Mouse (Mus musculus) kidney, embryonic 14.5 days (tissue): ENCODE data around the gene Lexm. TPM values are rescaled to one million over a fixed set of nuclear protein-coding genes. Genes with fewer than 3 reads are reported as not detected.

ENCODE experiments used
- ATAC-seq: fragments of 200-750 bp; cut with Nextera tagmentation; 2 replicates; pipeline ENCODE4 v1.8.0; 2017; ENCODE audit warnings: moderate number of reproducible peaks, mild to moderate bottlenecking, moderate TSS enrichment, moderate library complexity; ENCODE audit not compliant: low FRiP score, low TSS enrichment
- H3K27ac ChIP-seq: fragments of 300-500 bp; sonication (generic); 2 replicates; pipeline ENCODE4 v1.5.1; 2014; ENCODE audit warnings: low read depth, mild to moderate bottlenecking, low read length, moderate library complexity, mixed read lengths
- H3K27me3 ChIP-seq: fragments of 300-500 bp; sonication (generic); 2 replicates; pipeline ENCODE4 v1.6.1; 2014; ENCODE audit warnings: mild to moderate bottlenecking, low read length; ENCODE audit not compliant: control insufficient read depth, insufficient read depth
- H3K36me3 ChIP-seq: fragments of 300-500 bp; sonication (generic); 2 replicates; pipeline ENCODE4 v1.6.1; 2014; ENCODE audit warnings: low read length, mixed read lengths; ENCODE audit not compliant: control insufficient read depth, insufficient read depth
- H3K4me1 ChIP-seq: fragments of 300-500 bp; sonication (generic); 2 replicates; pipeline ENCODE4 v1.6.1; 2014; ENCODE audit warnings: low read length, mixed read lengths; ENCODE audit not compliant: control insufficient read depth, insufficient read depth
- H3K4me2 ChIP-seq: fragments of 300-500 bp; sonication (generic); replicated peaks from 2 replicates; pipeline ENCODE4 v1.6.1; 2014; ENCODE audit warnings: low read depth, mild to moderate bottlenecking, low read length
- H3K4me3 ChIP-seq: fragments of 300-500 bp; sonication (generic); 2 replicates; pipeline ENCODE4 v1.5.1; 2014; ENCODE audit warnings: mild to moderate bottlenecking, low read length
- H3K9ac ChIP-seq: fragments of 300-500 bp; sonication (generic); 2 replicates; pipeline ENCODE4 v1.6.1; 2014; ENCODE audit warnings: low read depth, mild to moderate bottlenecking, low read length, moderate library complexity
- H3K9me3 ChIP-seq: fragments of 300-500 bp; sonication (generic); 2 replicates; pipeline ENCODE4 v1.6.1; 2016; ENCODE audit warnings: low read length; ENCODE audit not compliant: control insufficient read depth
- WGBS: fragments of 180-500 bp; shearing (Covaris S2); extraction: QIAGEN DNeasy Blood & Tissue Kit; methylation state at CpG from one replicate; pipeline ENCODE4 v1.1.7; 2014; 5-methylcytosine and 5-hydroxymethylcytosine counted together
- polyA plus RNA-seq: library from polyadenylated mRNA; unstranded; fragments of >200 nt; fragmentation: Nextera tagmentation; extraction: Ambion mirVana; gene quantifications from 2 replicates; pipeline ENCODE4 v1.2.1, GENCODE M21; 2014

Gene Lexm
- polyA plus RNA-seq, 1 experiment from 2014 or later = not detected

DNA sequence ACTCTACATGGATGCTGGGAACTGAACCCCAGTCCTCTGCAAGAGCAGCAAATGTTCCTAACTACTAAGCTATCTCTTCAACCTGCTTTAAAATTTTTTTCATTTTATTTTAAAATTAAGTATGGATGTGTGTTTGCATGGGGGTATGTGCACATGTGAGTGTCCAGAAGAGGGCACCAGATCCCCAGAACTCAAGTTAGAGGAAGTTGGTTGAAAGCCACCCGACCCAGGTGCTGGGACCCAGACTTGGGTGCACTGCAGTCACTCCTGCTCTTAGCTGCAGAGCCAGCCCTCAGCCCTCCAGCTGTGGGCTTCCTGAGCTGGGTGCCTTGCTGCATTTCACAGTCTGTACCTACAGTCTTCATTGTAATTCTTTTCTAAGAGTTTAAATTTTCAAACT lies 17.6 kb downstream of the Lexm start:
- Histone ChIP-seq H3K9ac (no peak overlapping the region), H3K27me3 (no peaks in the 10 kb centered on the region), H3K27ac (no peak overlapping the region), H3K9me3 (no peaks in the 10 kb centered on the region; the same call in 1 of the 2 replicates), H3K4me1 (no peaks in the 10 kb centered on the region), H3K4me2 (no peak overlapping the region), H3K4me3 (no peak overlapping the region), H3K36me3 (no peaks in the 10 kb centered on the region)
- no peak for ATAC-seq
- 60% methylated on average over 1 of the region's 1 CpGs for WGBS

DNA sequence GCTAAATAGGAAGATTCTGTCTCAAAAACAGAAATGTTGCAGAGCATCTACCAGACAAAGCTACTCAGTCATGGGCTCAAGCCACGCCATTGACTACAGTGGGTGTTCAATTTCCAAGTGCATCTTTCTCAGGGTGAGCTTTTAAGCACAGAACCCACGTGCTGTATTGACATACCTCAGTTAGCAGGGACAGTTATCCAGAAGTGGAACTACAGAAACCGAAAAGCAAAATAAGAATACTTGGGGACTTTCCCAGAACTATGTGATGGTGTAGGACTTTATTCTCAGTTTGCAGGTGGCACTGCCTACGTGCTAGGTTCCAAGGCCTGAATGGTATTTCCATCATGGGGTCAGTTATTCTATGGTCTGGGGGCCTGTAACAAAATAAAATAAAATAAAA lies 19.3 kb downstream of the Lexm start:
- H3K9ac ChIP-seq = no peak overlapping the region
- H3K4me1 ChIP-seq = no peaks in the 10 kb centered on the region
- no peak for ATAC-seq
- no peak overlapping the region for H3K4me2 ChIP-seq
- no peaks in the 10 kb centered on the region for H3K27me3 ChIP-seq
- no peak overlapping the region for H3K27ac ChIP-seq
- H3K9me3 ChIP-seq = no peaks in the 10 kb centered on the region; the same call in 1 of the 2 replicates
- H3K36me3 ChIP-seq = no peaks in the 10 kb centered on the region
- 89% methylated on average over 4 of the region's 4 CpGs for WGBS
- H3K4me3 ChIP-seq = no peak overlapping the region

DNA sequence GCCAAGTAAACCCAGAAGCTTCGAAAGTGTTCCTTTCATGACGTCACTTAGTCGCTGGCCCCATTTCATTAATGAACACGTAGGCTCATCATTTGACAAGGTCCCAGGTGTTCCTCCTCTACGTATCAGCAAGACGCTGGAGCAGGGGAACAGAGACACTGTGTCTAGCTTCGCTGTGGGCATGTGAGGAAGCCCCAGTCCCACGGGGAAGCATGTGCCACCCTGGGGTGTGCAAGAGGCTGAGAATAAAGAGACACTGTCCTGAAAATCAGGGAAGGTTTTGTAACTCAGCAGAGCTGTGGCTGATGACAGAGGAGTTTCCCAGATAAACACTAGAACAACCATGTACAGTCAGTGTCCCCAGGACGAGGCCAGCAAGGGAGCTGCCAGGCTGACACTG lies 20.0 kb downstream of the Lexm start:
- Histone ChIP-seq H3K4me1 (no peaks in the 10 kb centered on the region), H3K27me3 (no peaks in the 10 kb centered on the region), H3K4me3 (no peak overlapping the region), H3K9ac (no peak overlapping the region), H3K9me3 (no peaks in the 10 kb centered on the region; the same call in 1 of the 2 replicates), H3K36me3 (no peaks in the 10 kb centered on the region), H3K4me2 (no peak overlapping the region), H3K27ac (no peak overlapping the region)
- no peak for ATAC-seq
- WGBS = 83% methylated on average over 9 of the region's 9 CpGs

DNA sequence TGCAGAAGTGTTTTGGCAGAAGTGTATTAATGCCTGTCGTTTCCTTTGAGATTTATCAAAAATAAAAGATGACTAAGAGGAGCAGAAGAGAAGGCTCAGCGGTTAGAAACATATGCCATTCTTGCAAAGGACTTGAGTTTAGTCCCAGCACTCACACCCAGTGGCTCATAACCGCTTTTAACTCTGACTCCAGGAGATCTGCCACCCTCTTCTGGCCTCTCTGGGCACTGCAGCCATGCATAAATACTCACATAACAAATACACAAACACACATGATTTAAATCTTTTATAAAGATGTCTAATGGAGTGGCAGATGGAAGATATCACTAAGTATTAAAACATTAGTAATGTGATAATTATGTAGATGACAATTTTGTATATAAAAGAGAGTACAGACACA lies 20.8 kb downstream of the Lexm start:
- ATAC-seq = no peak
- Histone ChIP-seq H3K27me3 (no peaks in the 10 kb centered on the region), H3K4me3 (no peak overlapping the region), H3K9ac (no peak overlapping the region), H3K4me1 (no peaks in the 10 kb centered on the region), H3K27ac (no peak overlapping the region), H3K9me3 (no peaks in the 10 kb centered on the region; the same call in 1 of the 2 replicates), H3K4me2 (no peak overlapping the region), H3K36me3 (no peaks in the 10 kb centered on the region)
- 72% methylated on average over 3 of the region's 3 CpGs for WGBS

GRCm38 (mm10) chr4:106593636-106594035 lies 23.4 kb downstream of the Lexm start:
- ATAC-seq = no peak
- no peaks in the 10 kb centered on the region for H3K27me3 ChIP-seq
- WGBS = 62% methylated on average over 7 of the region's 7 CpGs
- H3K9me3 ChIP-seq = no peaks in the 10 kb centered on the region
- H3K4me2 ChIP-seq = no peak overlapping the region
- no peak overlapping the region for H3K4me3 ChIP-seq
- no peak overlapping the region for H3K9ac ChIP-seq
- peaks cover 14% of the 10 kb centered on the region; the same call in 1 of the 2 replicates for H3K36me3 ChIP-seq
- no peaks in the 10 kb centered on the region for H3K4me1 ChIP-seq
- H3K27ac ChIP-seq = no peak overlapping the region

DNA sequence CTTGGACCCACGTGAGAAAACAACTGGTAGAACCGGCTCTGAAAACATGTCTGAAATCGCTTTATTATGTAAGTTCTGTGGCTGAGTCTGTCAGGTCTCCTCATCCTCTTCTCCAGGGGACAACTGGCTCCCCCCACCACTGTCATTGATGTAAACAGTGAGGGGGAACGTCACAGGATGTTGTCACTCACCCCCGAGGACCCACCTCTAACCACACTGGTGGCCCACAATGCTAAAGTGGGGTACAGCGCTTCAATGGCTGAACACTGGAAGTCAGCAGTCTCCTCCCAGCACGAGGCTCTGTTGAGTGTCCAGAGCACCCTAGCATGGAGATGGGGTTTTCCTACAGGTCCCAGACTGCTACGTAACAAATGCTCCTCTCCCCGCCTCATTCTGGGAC lies 26.2 kb downstream of the Lexm start:
- Histone ChIP-seq H3K36me3 (peaks cover 39% of the 10 kb centered on the region), H3K27me3 (no peaks in the 10 kb centered on the region), H3K27ac (no peak overlapping the region), H3K4me2 (no peak overlapping the region), H3K4me1 (no peaks in the 10 kb centered on the region), H3K4me3 (no peak overlapping the region), H3K9me3 (no peaks in the 10 kb centered on the region), H3K9ac (no peak overlapping the region)
- no peak for ATAC-seq
- 85% methylated on average over 9 of the region's 9 CpGs for WGBS

- WGBS = 62% methylated on average over 9 of the region's 9 CpGs
- Histone ChIP-seq H3K9ac (no peak overlapping the region), H3K27ac (no peak overlapping the region), H3K4me2 (no peak overlapping the region), H3K27me3 (no peaks in the 10 kb centered on the region), H3K4me1 (no peaks in the 10 kb centered on the region), H3K4me3 (no peak overlapping the region), H3K9me3 (no peaks in the 10 kb centered on the region), H3K36me3 (peaks cover 45% of the 10 kb centered on the region)
- ATAC-seq = peak; percentile 32; the same call in 1 of the 2 replicates
Observed at GRCm38 (mm10) chr4:106590142-106590541, 26.9 kb downstream of the Lexm start.

DNA sequence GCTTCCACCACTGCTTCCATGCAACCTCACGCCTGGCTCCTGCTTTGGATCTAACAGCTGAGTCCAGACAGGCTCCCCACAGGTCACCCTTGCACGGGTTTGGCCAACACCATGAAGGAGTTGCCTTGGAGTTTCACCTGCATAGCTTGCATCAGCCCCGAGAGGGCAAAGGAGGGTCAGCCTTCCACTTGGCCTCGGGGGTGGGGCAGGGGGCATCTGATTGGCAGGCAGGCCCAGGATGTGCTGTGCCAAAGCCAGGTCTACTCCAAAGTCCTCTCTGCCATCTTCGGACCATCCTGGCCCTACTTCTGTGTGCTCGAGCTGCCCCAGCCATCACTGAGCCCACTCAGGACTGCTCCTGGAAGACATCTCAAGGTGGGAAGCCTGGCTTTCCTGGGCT lies 30.0 kb downstream of the Lexm start:
- Histone ChIP-seq H3K4me2 (no peak overlapping the region), H3K9ac (no peak overlapping the region), H3K36me3 (peaks cover 68% of the 10 kb centered on the region), H3K27ac (no peak overlapping the region), H3K4me1 (no peaks in the 10 kb centered on the region), H3K4me3 (no peak overlapping the region), H3K27me3 (no peaks in the 10 kb centered on the region), H3K9me3 (no peaks in the 10 kb centered on the region)
- no peak for ATAC-seq
- WGBS = 95% methylated on average over 6 of the region's 6 CpGs

DNA sequence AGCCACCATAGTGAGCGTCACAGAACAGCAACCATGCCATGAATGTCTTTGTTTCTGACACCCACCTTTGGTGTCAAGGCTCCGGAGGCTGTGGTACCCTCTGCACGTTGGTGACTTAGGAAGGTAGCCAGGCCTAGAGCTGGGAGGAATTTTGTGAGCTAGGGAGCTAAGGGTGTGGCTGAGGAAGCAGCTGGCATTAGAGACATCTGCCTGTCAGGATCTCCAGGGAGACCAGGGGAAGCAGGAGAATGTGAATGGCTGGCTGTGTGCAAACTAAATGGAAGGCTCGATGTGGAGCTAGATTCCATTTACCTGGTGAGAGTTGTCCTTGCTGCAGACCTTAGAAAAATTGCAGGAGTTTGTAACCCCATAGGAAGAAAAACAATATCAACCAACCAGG lies 32.4 kb downstream of the Lexm start:
- WGBS = 90% methylated on average over 4 of the region's 4 CpGs
- no peak overlapping the region for H3K27ac ChIP-seq
- H3K4me2 ChIP-seq = no peak overlapping the region
- H3K4me1 ChIP-seq = no peaks in the 10 kb centered on the region
- peaks cover 84% of the 10 kb centered on the region for H3K36me3 ChIP-seq
- H3K9ac ChIP-seq = no peak overlapping the region
- H3K4me3 ChIP-seq = no peak overlapping the region
- no peaks in the 10 kb centered on the region for H3K9me3 ChIP-seq
- no peak for ATAC-seq
- H3K27me3 ChIP-seq = no peaks in the 10 kb centered on the region
